Mouse (Mus musculus) limb, embryonic 15.5 days (tissue): ENCODE measurements around the gene Lipn. TPM values are rescaled to one million over a fixed set of nuclear protein-coding genes. Genes with fewer than 3 reads are reported as not detected.

Source experiments
- ATAC-seq: fragments of 200-750 bp; cut with Nextera tagmentation; 2 replicates; pipeline ENCODE4 v1.8.0; 2017; ENCODE audit warnings: low read depth, moderate TSS enrichment; ENCODE audit not compliant: insufficient number of reproducible peaks, low FRiP score, low TSS enrichment
- H3K27ac ChIP-seq: fragments of 300-500 bp; sonication (generic); 2 replicates; pipeline ENCODE4 v1.5.1; 2015; ENCODE audit warnings: moderate library complexity, mild to moderate bottlenecking, inconsistent platforms
- H3K27me3 ChIP-seq: fragments of 300-500 bp; sonication (generic); 2 replicates; pipeline ENCODE4 v1.6.1; 2015; ENCODE audit warnings: inconsistent platforms
- H3K36me3 ChIP-seq: fragments of 300-500 bp; sonication (generic); 2 replicates; pipeline ENCODE4 v1.6.1; 2015; ENCODE audit warnings: inconsistent platforms
- H3K4me1 ChIP-seq: fragments of 300-500 bp; sonication (generic); 2 replicates; pipeline ENCODE4 v1.6.1; 2015; ENCODE audit warnings: inconsistent platforms
- H3K4me2 ChIP-seq: fragments of 300-500 bp; sonication (generic); 2 replicates; pipeline ENCODE4 v1.6.1; 2015; ENCODE audit warnings: mild to moderate bottlenecking, inconsistent platforms
- H3K4me3 ChIP-seq: fragments of 300-500 bp; sonication (generic); 2 replicates; pipeline ENCODE4 v1.5.1; 2015; ENCODE audit warnings: mild to moderate bottlenecking, inconsistent platforms
- H3K9ac ChIP-seq: fragments of 300-500 bp; sonication (generic); 2 replicates; pipeline ENCODE4 v1.6.1; 2015; ENCODE audit warnings: inconsistent platforms
- H3K9me3 ChIP-seq: fragments of 300-500 bp; sonication (generic); 2 replicates; pipeline ENCODE4 v1.6.1; 2016; ENCODE audit warnings: inconsistent platforms
- WGBS: fragments of 180-500 bp; shearing (Covaris S2); methylation state at CpG from one replicate; pipeline ENCODE4 v1.1.7; 2015; 5-methylcytosine and 5-hydroxymethylcytosine counted together
- polyA plus RNA-seq: library from polyadenylated mRNA; unstranded; fragments of >200 nt; fragmentation: Nextera tagmentation; extraction: Ambion mirVana; gene quantifications from 2 replicates; pipeline ENCODE4 v1.2.1, GENCODE M21; 2015

Lipn gene
- not detected in 2 replicates for polyA plus RNA-seq

DNA sequence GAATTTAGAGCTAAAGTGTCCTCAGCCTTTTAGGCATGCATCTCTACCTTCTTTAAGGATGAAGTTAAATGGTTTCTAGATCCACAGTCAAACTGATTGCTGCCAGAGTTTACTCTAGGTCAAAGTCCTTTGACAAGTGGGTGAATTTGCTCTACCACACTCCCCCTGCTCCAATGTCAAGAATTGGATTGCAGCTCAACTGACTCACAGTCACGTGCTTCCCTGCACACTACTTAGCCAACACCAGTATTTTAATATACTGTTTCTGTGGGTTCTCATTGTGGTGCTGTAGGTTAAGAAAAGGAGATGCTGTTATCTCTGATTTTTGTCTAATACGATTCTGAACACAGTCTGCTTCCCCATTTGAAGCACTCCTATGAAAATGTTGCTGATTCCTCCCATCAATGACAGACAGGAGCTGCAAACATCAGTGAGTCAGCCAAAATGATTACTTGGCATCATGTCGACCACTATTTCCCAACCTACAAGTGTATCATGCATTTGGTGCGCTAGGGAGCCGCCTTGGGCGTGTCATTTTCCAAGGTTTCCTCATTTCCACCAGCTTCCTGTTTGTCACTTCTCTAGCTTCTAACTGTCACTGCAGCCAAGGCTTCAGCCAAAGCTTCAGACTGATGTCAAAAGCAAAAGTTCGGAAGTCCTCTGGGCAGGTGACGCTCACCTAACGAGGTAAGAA is at the start of gene Lipn:
Gene Lipn, plus strand, starts transcription at position 580 of the 694 bp plus-strand sequence.
- 81% methylated on average over 9 of the region's 9 CpGs for WGBS
- H3K4me1 ChIP-seq, result no peaks in the 10 kb centered on the region
- no peaks in the 10 kb centered on the region for H3K27me3 ChIP-seq
- no peak within 1 kb of the TSS for H3K4me2 ChIP-seq
- no peak within 1 kb of the TSS for H3K4me3 ChIP-seq
- H3K9ac ChIP-seq, result no peak within 1 kb of the TSS
- H3K36me3 ChIP-seq, result no peaks in the 10 kb centered on the region
- no peaks in the 10 kb centered on the region for H3K9me3 ChIP-seq
- ATAC-seq, result no peak
- H3K27ac ChIP-seq, result no peak within 1 kb of the TSS

- WGBS, result 73% methylated on average over 11 of the region's 11 CpGs
- no peak for ATAC-seq
- no peaks in the 10 kb centered on the region for H3K27me3 ChIP-seq
These were observed 45.6 kb upstream of the Lipn start for GRCm38 (mm10) chr19:34021440-34022172.

DNA sequence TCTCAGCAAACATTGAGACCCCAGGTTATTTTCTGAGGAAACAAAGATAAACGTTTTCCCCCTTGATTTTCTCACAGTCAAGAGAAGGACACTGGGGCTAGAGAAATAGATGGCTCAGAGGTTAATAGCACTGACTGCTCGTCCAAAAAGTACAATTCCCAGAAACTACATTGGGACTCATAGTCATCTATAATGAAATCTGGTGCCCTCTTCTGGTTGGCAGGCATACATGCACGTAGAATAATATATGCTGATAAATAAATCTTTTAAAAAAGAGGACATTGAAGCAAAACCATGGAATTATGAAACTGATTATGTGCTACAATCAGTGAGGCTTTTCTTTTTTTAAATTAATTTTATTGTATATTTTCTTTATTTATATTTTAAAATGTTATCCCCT is 44.4 kb upstream of the Lipn start:
- no peaks in the 10 kb centered on the region for H3K4me1 ChIP-seq
- no peak overlapping the region for H3K27ac ChIP-seq
- no peak overlapping the region for H3K9ac ChIP-seq
- no peak for ATAC-seq
- H3K4me2 ChIP-seq, result no peak overlapping the region
- no peaks in the 10 kb centered on the region for H3K9me3 ChIP-seq
- H3K36me3 ChIP-seq, result no peaks in the 10 kb centered on the region
- no peak overlapping the region for H3K4me3 ChIP-seq
- 49% methylated on average over 3 of the region's 3 CpGs for WGBS
- H3K27me3 ChIP-seq, result no peaks in the 10 kb centered on the region

More at GRCm38 (mm10) chr19:34021440-34022172, 45.6 kb upstream of the Lipn start:
- Histone ChIP-seq H3K4me2 (no peak overlapping the region), H3K4me3 (no peak overlapping the region), H3K4me1 (no peaks in the 10 kb centered on the region), H3K9me3 (no peaks in the 10 kb centered on the region), H3K36me3 (no peaks in the 10 kb centered on the region), H3K9ac (no peak overlapping the region), H3K27ac (no peak overlapping the region)

DNA sequence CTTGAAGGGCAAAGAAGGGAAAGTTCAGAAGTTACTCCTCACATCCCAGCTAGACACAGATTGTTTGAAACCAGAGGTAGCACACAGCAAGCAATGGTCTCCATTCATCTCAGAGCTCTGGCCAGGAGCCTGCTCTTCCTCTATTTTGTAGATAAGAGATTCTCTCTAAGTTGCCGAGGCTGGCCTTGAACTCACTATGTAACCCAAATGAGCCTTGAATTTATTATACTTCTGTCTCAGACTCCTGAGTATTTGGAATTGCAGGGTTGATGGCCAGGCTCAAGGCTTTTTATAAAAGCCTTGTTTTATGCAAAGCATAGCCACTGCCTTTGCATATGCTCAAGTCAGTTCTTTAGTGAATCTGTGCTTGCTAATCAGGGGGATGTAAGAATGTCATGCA is 27.4 kb upstream of the Lipn start:
- no peak overlapping the region for H3K27ac ChIP-seq
- no peaks in the 10 kb centered on the region for H3K9me3 ChIP-seq
- H3K36me3 ChIP-seq, result no peaks in the 10 kb centered on the region
- no peak overlapping the region for H3K9ac ChIP-seq
- no peaks in the 10 kb centered on the region for H3K4me1 ChIP-seq
- no peaks in the 10 kb centered on the region for H3K27me3 ChIP-seq
- no peak for ATAC-seq
- H3K4me3 ChIP-seq, result no peak overlapping the region
- H3K4me2 ChIP-seq, result no peak overlapping the region
- 78% methylated on average over 1 of the region's 1 CpGs for WGBS

DNA sequence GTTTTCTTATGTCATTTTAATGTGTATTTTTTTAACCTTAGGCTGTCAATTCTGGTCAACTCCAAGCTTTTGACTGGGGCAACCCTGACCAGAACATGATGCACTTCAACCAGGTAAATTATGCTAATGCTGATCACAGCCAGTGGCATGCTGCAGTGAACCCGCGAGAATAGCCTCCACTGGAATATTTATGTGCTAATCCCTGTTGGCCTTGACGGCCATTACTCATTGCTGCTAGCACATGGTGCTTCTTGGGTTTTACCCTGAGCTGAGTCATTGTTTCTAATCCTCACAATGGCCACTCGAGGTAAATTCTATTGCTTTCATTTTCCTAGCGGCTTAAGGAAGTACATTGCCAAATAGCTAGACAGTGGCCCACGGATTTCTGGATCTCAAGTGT is 24.1 kb upstream of the Lipn start:
- Histone ChIP-seq H3K4me2 (no peak overlapping the region), H3K4me1 (no peaks in the 10 kb centered on the region), H3K4me3 (no peak overlapping the region), H3K27me3 (no peaks in the 10 kb centered on the region), H3K27ac (no peak overlapping the region), H3K36me3 (no peaks in the 10 kb centered on the region), H3K9me3 (no peaks in the 10 kb centered on the region), H3K9ac (no peak overlapping the region)
- 67% methylated on average over 6 of the region's 6 CpGs for WGBS
- no peak for ATAC-seq

GRCm38 (mm10) chr19:34049371-34050039 is 17.7 kb upstream of the Lipn start:
- ATAC-seq, result no peak
- 96% methylated on average over 3 of the region's 3 CpGs for WGBS

DNA sequence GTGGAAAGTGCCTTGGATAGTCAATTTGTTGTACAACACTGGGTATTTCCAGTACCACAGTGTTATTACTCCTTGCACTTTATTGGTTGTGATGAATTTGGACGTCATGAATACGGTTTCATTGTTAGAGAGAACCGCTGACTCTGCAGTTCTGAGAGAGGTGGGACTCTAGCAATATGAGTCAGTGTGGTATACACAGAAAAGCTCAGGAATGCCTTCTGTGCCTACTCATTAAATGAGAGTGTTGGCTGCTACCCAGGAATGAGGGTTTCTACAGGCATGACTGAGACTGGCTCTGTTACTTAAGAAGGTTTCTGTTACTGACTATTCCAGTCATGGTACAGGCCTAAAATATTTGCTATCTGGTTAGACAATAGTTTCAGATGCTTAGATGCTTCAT is 15.7 kb upstream of the Lipn start:
- Histone ChIP-seq H3K27ac (no peak overlapping the region), H3K27me3 (no peaks in the 10 kb centered on the region), H3K4me3 (no peak overlapping the region), H3K4me1 (no peaks in the 10 kb centered on the region), H3K9me3 (no peaks in the 10 kb centered on the region), H3K9ac (no peak overlapping the region), H3K4me2 (no peak overlapping the region), H3K36me3 (no peaks in the 10 kb centered on the region)
- no peak for ATAC-seq
- WGBS, result 54% methylated on average over 3 of the region's 3 CpGs

More at GRCm38 (mm10) chr19:34049371-34050039, 17.7 kb upstream of the Lipn start:
- H3K4me2 ChIP-seq, result no peak overlapping the region
- H3K9me3 ChIP-seq, result no peaks in the 10 kb centered on the region
- no peak overlapping the region for H3K4me3 ChIP-seq
- H3K9ac ChIP-seq, result no peak overlapping the region
- H3K36me3 ChIP-seq, result no peaks in the 10 kb centered on the region
- H3K27ac ChIP-seq, result no peak overlapping the region
- no peaks in the 10 kb centered on the region for H3K27me3 ChIP-seq
- no peaks in the 10 kb centered on the region for H3K4me1 ChIP-seq

- H3K4me2 ChIP-seq, result no peak overlapping the region
- H3K36me3 ChIP-seq, result no peaks in the 10 kb centered on the region
- H3K27ac ChIP-seq, result no peak overlapping the region
- no peaks in the 10 kb centered on the region for H3K4me1 ChIP-seq
- H3K9me3 ChIP-seq, result no peaks in the 10 kb centered on the region
- no peak for ATAC-seq
- H3K27me3 ChIP-seq, result no peaks in the 10 kb centered on the region
- 52% methylated on average over 1 of the region's 1 CpGs for whole genome bisulfite sequencing
- H3K9ac ChIP-seq, result no peak overlapping the region
- H3K4me3 ChIP-seq, result no peak overlapping the region
These were observed 3.6 kb upstream of the Lipn start for GRCm38 (mm10) chr19:34063547-34063946.

GRCm38 (mm10) chr19:34064059-34064458 is 3.1 kb upstream of the Lipn start:
- WGBS, result 84% methylated on average over 4 of the region's 4 CpGs
- Histone ChIP-seq H3K36me3 (no peaks in the 10 kb centered on the region), H3K4me3 (no peak overlapping the region), H3K4me2 (no peak overlapping the region), H3K27me3 (no peaks in the 10 kb centered on the region), H3K9ac (no peak overlapping the region), H3K4me1 (no peaks in the 10 kb centered on the region), H3K9me3 (no peaks in the 10 kb centered on the region), H3K27ac (no peak overlapping the region)
- no peak for ATAC-seq

DNA sequence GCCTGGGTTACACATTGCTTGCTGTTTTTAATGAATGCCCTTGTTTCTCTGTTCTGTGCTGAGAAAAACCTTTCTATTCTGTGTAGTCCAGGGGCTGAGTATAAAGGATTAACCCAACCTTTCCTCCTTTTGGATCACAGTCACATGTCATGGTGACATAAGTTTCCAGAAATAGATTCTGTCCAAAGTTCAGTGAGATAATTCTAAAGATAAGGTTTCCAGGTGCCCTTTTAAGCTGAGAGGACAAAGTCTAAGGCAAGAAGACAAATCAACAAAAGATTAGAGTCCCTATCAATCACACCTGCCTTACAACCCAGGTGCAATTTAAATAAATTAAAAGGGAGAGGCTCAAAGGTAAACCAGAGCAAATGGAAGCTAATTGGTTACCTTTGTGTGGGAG is 7.1 kb downstream of the Lipn start:
- no peaks in the 10 kb centered on the region for H3K9me3 ChIP-seq
- H3K27me3 ChIP-seq, result no peaks in the 10 kb centered on the region
- H3K9ac ChIP-seq, result no peak overlapping the region
- H3K4me3 ChIP-seq, result no peak overlapping the region
- no peaks in the 10 kb centered on the region for H3K36me3 ChIP-seq
- H3K27ac ChIP-seq, result no peak overlapping the region
- H3K4me2 ChIP-seq, result no peak overlapping the region
- H3K4me1 ChIP-seq, result no peaks in the 10 kb centered on the region
- ATAC-seq, result no peak

DNA sequence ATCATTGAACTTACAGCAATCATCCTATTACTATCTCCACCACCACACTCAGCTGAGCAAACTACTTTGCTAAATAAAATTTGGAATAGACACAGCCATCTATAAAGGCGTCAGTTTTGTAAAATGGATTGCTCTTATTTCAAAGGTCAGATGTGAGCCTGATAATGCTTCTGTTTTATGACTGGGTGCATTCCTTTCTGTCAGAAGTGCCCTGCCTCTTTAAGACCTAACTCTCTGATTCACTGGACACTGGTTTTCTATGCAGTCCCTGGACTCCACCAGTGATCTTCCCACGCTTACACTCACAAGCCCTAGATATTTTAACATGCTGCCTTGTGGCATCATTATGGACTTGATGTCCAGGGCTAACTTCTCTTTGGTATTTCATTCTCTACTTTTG is 11.0 kb downstream of the Lipn start:
- no peak overlapping the region for H3K4me2 ChIP-seq
- H3K27ac ChIP-seq, result no peak overlapping the region
- H3K4me1 ChIP-seq, result no peaks in the 10 kb centered on the region
- 61% methylated on average over 2 of the region's 2 CpGs for WGBS
- H3K9ac ChIP-seq, result no peak overlapping the region
- H3K27me3 ChIP-seq, result no peaks in the 10 kb centered on the region
- H3K9me3 ChIP-seq, result no peaks in the 10 kb centered on the region
- no peak overlapping the region for H3K4me3 ChIP-seq
- H3K36me3 ChIP-seq, result no peaks in the 10 kb centered on the region
- ATAC-seq, result no peak

- H3K36me3 ChIP-seq, result no peaks in the 10 kb centered on the region
- no peak overlapping the region for H3K4me2 ChIP-seq
- H3K4me1 ChIP-seq, result no peaks in the 10 kb centered on the region
- H3K4me3 ChIP-seq, result no peak overlapping the region
- 65% methylated on average over 3 of the region's 3 CpGs for WGBS
- ATAC-seq, result no peak
- H3K27me3 ChIP-seq, result no peaks in the 10 kb centered on the region
- no peak overlapping the region for H3K27ac ChIP-seq
- H3K9me3 ChIP-seq, result no peaks in the 10 kb centered on the region
- H3K9ac ChIP-seq, result no peak overlapping the region
These were observed 22.0 kb downstream of the Lipn start for GRCm38 (mm10) chr19:34089011-34089680.
